Mouse (Mus musculus) CD4-positive, CD25-positive, alpha-beta regulatory T cell, adult 4 months (primary cell): ENCODE data around the gene Ppp4r2. TPM values are rescaled to one million over a fixed set of nuclear protein-coding genes. Genes with fewer than 3 reads are reported as not detected.

Experiments used
- ATAC-seq: one replicate; pipeline ENCODE4 v1.8.0; 2017
- polyA plus RNA-seq, 2 experiments: library from polyadenylated mRNA; unstranded; fragments of 100-300 nt; shearing (Covaris generic); gene quantifications; one replicate each; pipeline ENCODE4 v1.2.1; 2017

Ppp4r2 gene
- polyA plus RNA-seq: 10 to 100 TPM; 23.9 to 41.8 TPM

DNA sequence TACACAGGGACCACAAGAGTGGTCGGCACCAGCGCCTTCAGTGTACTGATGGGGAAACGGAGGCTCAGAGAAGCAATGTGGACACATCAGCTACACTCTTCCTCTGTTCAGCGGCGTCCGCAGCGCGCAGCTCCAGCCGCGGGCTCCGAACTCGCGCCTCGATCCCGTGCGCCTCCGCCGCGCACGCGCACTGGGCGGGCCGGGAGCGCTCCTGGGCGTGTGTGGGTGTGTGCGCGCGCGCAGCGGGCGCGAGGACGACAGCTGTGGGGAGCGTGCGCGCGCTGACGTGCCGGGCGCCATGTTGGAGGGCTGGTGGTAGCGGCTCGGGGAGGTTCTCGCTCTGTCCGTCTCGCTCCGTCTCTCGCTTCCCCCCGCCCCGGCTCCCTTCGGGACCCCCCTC lies at the start of gene Ppp4r2:
TSS of gene Ppp4r2 (plus strand) at position 268 of the 400 bp plus-strand sequence.
- ATAC-seq: peak; percentile 83

DNA sequence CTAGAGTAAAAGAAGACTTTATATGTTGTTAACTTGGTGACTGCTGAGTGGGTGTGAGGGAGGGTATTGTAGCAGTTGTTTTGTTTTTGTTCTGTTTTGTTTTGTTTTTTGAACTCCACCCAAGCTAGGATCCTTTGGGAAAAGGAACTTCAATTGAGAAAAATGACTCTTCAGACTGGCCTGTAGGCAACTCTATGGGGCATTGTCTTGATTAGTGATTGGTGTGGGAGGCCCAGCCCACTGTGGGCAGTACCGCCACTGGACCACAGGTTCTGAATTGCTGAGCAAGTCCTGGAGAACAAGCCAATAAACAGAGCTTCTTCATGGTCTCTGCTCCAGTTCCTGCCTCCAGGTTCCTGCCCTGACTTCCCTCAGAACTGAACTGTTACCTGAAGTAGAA lies 45.7 kb upstream of the Ppp4r2 start:
- ATAC-seq: no peak

- ATAC-seq: no peak
Measured at GRCm38 (mm10) chr6:100789161-100789560, 44.3 kb upstream of the Ppp4r2 start.

GRCm38 (mm10) chr6:100792055-100792659 lies 41.3 kb upstream of the Ppp4r2 start:
- peak; percentile 80 for ATAC-seq

GRCm38 (mm10) chr6:100792973-100793769 lies 40.3 kb upstream of the Ppp4r2 start:
- ATAC-seq: no peak

DNA sequence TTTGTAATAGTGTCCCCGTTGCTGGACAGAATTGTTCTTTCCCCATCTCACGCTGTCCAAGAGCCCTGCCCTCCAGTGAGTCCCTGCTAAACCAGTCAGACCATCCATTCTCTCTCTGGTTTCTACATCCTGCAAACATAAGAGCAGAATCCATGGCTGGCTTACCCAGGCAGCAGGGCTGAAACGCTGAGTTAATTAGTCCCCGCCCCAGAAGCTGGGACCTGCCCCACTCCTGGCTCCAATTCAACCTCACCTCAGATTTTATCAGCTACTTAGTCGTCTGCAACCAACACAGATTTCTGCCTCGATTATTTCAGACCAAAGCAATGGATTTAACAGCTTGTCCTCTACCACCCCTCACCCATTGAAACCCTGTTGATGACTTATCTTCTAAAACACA lies 37.6 kb upstream of the Ppp4r2 start:
- ATAC-seq: no peak

DNA sequence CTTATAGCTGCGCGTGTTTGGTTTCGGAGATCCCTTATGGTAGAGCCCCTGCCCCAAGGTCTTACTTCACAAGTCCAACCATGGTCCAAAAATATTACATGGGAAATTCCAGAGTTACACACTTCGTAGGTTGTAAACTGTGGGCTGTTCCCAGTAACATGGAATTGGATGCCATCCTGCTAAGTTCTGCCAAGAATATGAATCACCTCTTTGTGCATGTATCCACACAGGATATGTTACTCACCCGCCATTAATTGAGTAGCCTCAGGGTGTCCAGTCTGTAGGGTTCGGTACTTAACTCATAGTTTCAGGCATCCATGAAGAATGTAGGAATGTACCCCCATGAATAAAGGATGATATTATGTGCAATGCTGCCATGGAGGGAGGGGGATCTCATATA lies 34.1 kb upstream of the Ppp4r2 start:
- no peak for ATAC-seq

DNA sequence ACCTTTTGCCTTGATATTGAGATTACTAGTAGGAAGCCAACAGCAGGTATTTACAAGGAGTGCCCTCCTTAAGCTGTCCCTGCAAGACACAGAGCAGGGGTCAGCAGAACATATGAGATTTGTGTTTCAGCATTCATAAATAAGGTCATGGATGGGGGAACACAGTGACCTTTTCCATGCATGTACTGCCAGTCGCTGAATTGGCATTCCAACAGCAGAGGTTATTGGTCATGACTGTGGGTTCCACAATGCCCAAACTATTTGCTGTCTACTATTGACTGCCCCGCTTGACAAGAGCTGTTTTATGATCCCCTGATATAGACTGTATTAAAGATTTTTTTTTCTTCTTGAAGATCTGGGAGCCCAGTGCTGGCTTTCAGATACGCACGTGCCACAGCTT lies 33.7 kb upstream of the Ppp4r2 start:
- ATAC-seq: no peak

DNA sequence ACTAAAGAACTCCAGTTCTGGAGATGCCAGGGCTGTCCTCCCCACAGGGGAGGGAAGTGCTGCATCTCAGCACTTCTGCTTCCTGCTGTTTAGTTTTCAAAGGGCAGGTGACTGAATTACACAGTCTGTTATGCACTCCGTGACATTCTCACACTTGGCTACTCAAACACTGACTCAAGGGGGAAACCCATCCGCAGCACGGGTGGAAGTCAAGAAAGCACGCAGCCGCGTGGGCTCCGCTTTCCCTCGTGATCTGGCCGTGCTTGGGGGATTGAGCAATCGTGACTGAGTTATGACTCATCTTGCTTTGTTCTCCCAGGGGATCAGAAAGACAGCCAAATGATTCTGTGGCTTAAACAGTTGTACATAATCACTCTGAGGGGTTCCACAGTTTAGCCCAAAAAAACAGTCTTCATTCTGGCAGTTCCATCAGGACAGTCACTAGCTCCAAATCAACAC lies 32.9 kb upstream of the Ppp4r2 start:
- peak; percentile 89 for ATAC-seq

DNA sequence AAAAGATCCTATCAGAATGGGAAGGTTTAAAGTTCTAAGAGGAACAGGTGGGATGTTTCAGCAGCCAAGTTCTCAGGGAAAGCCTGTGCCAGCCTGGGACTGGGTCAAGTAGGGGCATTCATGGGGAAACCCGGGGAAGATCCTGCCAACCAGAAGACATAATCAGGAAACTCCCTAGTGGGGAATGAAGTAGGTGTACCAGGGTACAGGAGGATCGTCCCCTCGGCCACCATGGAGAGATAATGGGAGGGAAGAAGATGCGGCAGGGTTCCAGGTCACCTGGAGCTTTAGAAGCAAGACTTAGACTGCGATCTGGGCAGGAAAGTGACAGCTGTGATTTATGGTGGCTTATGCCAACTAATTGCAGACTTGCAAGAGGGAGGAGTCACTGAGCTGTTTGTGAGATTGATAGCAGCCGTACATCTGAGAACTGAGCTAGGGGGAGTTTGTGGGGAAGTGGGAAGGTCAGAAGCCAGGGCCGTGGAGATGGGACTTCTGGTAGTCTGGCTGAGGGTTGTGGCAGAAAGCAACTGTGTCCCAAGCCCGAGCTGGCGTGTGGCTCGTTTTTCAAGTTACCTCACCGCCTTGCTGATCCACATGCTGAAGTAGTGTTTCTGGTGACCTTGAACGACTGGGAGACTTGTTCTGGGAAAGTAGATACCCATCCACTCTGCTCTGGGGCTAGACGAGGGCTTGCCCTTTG lies 30.9 kb upstream of the Ppp4r2 start:
- no peak for ATAC-seq

- no peak for ATAC-seq
Measured at GRCm38 (mm10) chr6:100803250-100803649, 30.2 kb upstream of the Ppp4r2 start.

DNA sequence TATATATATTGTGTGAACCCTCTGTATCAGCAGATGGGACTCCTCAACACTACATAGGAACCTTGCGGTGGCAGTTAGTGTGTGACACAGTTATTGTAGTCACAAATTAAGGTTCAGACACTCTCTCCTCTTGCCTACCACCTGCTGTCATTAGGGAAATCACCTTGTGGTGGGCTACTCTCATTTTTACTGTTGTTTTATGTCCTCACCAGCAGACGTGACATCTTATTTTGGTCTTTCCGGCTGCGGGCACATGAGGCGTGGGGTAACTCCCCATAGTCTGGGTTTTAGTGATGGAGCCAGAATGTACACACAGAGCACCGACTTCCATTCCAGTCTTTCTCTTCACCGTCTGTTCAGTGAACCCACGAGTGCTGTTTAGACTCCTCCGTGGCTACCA lies 26.2 kb upstream of the Ppp4r2 start:
- peak; percentile 93 for ATAC-seq

- no peak for ATAC-seq
Measured at GRCm38 (mm10) chr6:100807746-100808145, 25.7 kb upstream of the Ppp4r2 start.

GRCm38 (mm10) chr6:100808221-100808778 lies 25.1 kb upstream of the Ppp4r2 start:
- no peak for ATAC-seq

- ATAC-seq: no peak
Measured at GRCm38 (mm10) chr6:100810117-100810516, 23.3 kb upstream of the Ppp4r2 start.

GRCm38 (mm10) chr6:100811731-100812130 lies 21.7 kb upstream of the Ppp4r2 start:
- no peak for ATAC-seq

DNA sequence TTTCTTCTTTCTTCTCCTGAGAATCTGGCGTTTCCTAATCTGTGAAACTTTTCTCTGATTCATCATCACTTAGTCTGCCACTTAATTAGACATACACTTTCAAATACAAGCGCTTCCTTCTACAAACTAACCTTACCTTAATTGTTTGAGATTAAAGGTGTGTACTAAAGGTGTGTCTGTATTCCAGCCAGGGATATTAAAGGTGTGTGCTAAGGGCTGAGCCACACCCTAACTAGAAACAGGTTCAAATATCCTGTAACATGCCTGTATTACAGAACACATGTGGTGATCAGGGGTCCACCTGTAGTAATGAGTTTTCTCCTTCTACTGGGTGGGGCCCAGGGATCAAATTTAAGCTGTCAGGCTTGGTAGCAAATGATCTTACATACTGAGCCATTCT lies 12.1 kb upstream of the Ppp4r2 start:
- no peak for ATAC-seq

- ATAC-seq: no peak
Measured at GRCm38 (mm10) chr6:100823356-100823755, 10.1 kb upstream of the Ppp4r2 start.

GRCm38 (mm10) chr6:100824381-100824965 lies 8.9 kb upstream of the Ppp4r2 start:
- peak; percentile 59 for ATAC-seq

GRCm38 (mm10) chr6:100826046-100826445 lies 7.4 kb upstream of the Ppp4r2 start:
- no peak for ATAC-seq

GRCm38 (mm10) chr6:100828565-100828964 lies 4.9 kb upstream of the Ppp4r2 start:
- no peak for ATAC-seq

- no peak for ATAC-seq
Measured at GRCm38 (mm10) chr6:100829770-100830169, 3.7 kb upstream of the Ppp4r2 start.

DNA sequence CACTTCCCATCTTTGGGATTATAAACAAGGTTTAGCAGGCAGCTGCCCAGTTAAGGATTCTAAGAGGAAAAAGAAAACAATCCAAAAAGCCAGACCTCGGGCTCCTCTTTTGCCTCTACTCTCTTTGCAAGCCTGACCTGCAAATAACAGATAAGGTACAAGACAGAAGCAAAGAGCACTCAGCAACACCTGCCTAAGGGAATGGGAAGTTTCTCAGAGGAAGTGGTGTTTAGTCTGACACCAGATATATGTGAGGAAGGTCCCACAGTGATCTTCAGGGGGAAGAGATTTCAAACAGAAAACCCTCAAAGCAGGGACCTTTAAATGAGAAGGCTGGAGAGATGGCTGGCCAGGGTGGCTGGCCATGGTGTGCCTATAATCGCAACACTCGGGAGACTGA lies 2.2 kb upstream of the Ppp4r2 start:
- no peak for ATAC-seq
